Mouse (Mus musculus): ENCODE results near the gene Erc2. TPM values are rescaled to one million over a fixed set of nuclear protein-coding genes. Genes with fewer than 3 reads are reported as not detected.

Erc2 gene
- polyA plus RNA-seq, 1 experiment from 2014 or later: 5.7 TPM

DNA sequence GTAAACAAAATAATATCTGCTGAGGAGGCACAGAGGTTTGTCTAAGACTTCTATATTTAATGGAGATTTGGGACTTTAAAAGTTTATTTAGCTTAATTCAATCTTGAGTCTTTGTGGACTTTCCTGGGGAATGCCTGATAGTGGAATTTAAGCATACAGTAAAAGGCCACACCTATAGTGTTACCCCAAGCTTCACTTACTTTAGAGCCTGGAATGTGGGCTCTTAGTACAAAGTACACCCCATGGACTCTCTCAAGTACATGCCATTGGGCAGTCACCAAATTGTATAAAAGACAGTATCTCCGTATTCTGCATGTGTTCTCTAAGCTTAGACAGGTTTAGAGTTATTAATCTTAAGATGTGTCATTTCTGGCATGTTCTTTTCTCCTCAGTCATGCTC lies 213.1 kb downstream of the Erc2 start:
- Histone ChIP-seq H3K27me3 (ENCODE audit: control insufficient read depth, insufficient read depth, low read length) (no peaks in the 10 kb centered on the region), H3K4me2 (ENCODE audit: low read depth, severe bottlenecking) (no peak overlapping the region), H3K9ac (ENCODE audit: low read length) (no peak overlapping the region), H3K4me3 (ENCODE audit: low read depth, low read length) (no peak overlapping the region), H3K27ac (replicated peaks; ENCODE audit: low read depth, low read length) (no peak overlapping the region), H3K9me3 (ENCODE audit: control insufficient read depth, low read length) (no peaks in the 10 kb centered on the region), H3K4me1 (ENCODE audit: control insufficient read depth, insufficient read depth, low read length) (no peaks in the 10 kb centered on the region), H3K36me3 (ENCODE audit: control insufficient read depth, insufficient read depth, low read length) (no peaks in the 10 kb centered on the region)
- WGBS: 83% methylated on average over 1 of the region's 1 CpGs
- no peak for ATAC-seq (ENCODE audit: insufficient number of reproducible peaks, low FRiP score, low TSS enrichment, low read depth)
- no peak for DNase-seq (ENCODE audit: low spot score)

DNA sequence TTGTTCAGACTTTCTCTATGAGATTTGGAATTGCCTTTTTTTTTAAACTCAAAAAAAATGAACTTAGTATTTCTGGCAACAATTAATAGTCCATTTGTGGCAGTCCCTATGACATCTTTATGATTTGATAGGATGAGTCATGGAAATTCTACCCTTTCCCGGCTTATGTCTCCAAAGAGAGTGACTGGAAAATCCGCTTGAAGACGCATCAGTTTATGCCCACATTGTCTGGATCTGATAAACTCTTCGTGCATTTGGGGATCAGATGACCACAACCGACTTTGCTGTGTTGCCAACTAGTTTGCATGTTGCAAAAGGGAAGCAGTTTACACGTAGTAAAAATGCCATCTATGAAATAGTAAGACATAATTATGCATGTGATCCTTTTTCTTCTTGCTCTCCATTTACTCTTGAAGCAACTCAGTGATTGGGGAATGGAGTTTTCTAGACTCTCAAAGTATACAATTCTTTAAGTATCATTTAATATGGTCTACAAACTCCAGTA lies 215.4 kb downstream of the Erc2 start:
- Histone ChIP-seq H3K9ac (ENCODE audit: low read length) (no peak overlapping the region), H3K4me2 (ENCODE audit: low read depth, severe bottlenecking) (no peak overlapping the region), H3K27ac (replicated peaks; ENCODE audit: low read depth, low read length) (no peak overlapping the region), H3K4me1 (ENCODE audit: control insufficient read depth, insufficient read depth, low read length) (no peaks in the 10 kb centered on the region), H3K36me3 (ENCODE audit: control insufficient read depth, insufficient read depth, low read length) (no peaks in the 10 kb centered on the region), H3K9me3 (ENCODE audit: control insufficient read depth, low read length) (no peaks in the 10 kb centered on the region), H3K4me3 (ENCODE audit: low read depth, low read length) (no peak overlapping the region), H3K27me3 (ENCODE audit: control insufficient read depth, insufficient read depth, low read length) (no peaks in the 10 kb centered on the region)
- DNase-seq (ENCODE audit: low spot score): no peak
- ATAC-seq (ENCODE audit: insufficient number of reproducible peaks, low FRiP score, low TSS enrichment, low read depth): no peak
- 75% methylated on average over 6 of the region's 6 CpGs for WGBS

DNA sequence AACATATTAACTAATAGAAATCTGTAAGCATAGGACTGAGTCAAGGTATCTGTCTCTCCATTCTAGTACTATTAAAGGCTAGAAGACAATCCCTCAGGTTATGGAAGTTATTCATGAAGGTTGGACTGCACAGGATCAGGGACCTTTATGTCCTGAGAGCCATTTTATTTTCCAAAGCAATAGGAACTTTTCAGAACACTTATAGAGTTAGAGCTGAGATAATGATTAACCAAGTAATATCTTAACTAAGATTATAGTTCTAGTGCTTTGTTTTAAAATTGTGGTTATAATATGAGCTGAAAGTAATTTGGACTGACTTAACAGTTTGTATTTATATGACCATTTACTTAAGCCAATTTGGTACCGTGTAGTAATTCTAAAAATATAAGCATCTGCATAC lies 217.9 kb downstream of the Erc2 start:
- no peak for DNase-seq (ENCODE audit: low spot score)
- Histone ChIP-seq H3K36me3 (ENCODE audit: control insufficient read depth, insufficient read depth, low read length) (no peaks in the 10 kb centered on the region), H3K27ac (replicated peaks; ENCODE audit: low read depth, low read length) (no peak overlapping the region), H3K9me3 (ENCODE audit: control insufficient read depth, low read length) (no peaks in the 10 kb centered on the region), H3K4me1 (ENCODE audit: control insufficient read depth, insufficient read depth, low read length) (no peaks in the 10 kb centered on the region), H3K4me2 (ENCODE audit: low read depth, severe bottlenecking) (no peak overlapping the region), H3K4me3 (ENCODE audit: low read depth, low read length) (no peak overlapping the region), H3K27me3 (ENCODE audit: control insufficient read depth, insufficient read depth, low read length) (no peaks in the 10 kb centered on the region), H3K9ac (ENCODE audit: low read length) (no peak overlapping the region)
- 81% methylated on average over 1 of the region's 1 CpGs for whole genome bisulfite sequencing
- ATAC-seq (ENCODE audit: insufficient number of reproducible peaks, low FRiP score, low TSS enrichment, low read depth): no peak

DNA sequence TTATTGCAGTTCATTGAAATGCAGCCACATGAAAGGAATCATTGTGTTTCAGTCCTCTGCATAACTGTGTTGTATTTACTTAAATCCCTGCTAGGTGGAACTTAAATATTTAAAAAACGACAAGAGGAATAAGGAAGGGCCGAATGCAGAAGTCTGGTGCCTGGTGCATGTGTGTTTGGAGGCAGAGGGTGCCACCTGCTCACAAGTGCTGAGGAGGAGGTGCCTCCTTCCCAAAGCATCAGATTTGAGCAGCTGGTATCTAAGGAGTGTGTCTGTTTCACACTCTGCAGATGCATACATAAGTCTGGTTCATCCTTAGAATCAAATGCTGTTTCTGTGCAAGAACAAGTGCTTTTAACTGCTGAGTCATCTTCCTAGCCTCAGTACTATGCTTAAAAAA lies 224.6 kb downstream of the Erc2 start:
- Histone ChIP-seq H3K4me1 (ENCODE audit: control insufficient read depth, insufficient read depth, low read length) (no peaks in the 10 kb centered on the region), H3K9ac (ENCODE audit: low read length) (no peak overlapping the region), H3K4me3 (ENCODE audit: low read depth, low read length) (no peak overlapping the region), H3K9me3 (ENCODE audit: control insufficient read depth, low read length) (no peaks in the 10 kb centered on the region), H3K27ac (replicated peaks; ENCODE audit: low read depth, low read length) (no peak overlapping the region), H3K36me3 (ENCODE audit: control insufficient read depth, insufficient read depth, low read length) (no peaks in the 10 kb centered on the region), H3K4me2 (ENCODE audit: low read depth, severe bottlenecking) (no peak overlapping the region), H3K27me3 (ENCODE audit: control insufficient read depth, insufficient read depth, low read length) (no peaks in the 10 kb centered on the region)
- 77% methylated on average over 2 of the region's 2 CpGs for WGBS
- no peak for ATAC-seq (ENCODE audit: insufficient number of reproducible peaks, low FRiP score, low TSS enrichment, low read depth)
- DNase-seq (ENCODE audit: low spot score): no peak

DNA sequence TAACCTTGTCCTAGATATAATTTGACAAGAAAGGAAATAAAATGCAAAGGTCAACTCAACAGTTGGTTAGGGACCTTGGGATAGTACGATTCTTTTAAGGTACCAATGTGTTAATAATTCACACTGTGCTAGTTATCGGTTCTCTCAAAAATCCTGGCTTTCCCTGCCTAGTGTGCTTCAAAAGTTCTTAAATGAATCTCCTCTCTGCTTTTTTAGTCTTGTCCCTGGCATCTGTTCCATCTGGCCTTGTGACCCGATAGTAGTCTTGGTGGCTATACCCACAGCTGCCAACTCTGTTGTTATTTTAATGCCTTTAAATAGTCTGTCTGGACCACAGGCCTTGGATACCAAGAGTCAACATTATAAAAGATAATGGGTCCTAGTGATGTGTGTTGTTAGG lies 225.1 kb downstream of the Erc2 start:
- H3K9me3 ChIP-seq (ENCODE audit: control insufficient read depth, low read length): no peaks in the 10 kb centered on the region
- H3K27me3 ChIP-seq (ENCODE audit: control insufficient read depth, insufficient read depth, low read length): no peaks in the 10 kb centered on the region
- no peak overlapping the region for H3K27ac ChIP-seq (replicated peaks; ENCODE audit: low read depth, low read length)
- ATAC-seq (ENCODE audit: insufficient number of reproducible peaks, low FRiP score, low TSS enrichment, low read depth) (no peak), DNase-seq (ENCODE audit: low spot score) (no peak)
- no peak overlapping the region for H3K4me2 ChIP-seq (ENCODE audit: low read depth, severe bottlenecking)
- H3K9ac ChIP-seq (ENCODE audit: low read length): no peak overlapping the region
- no peaks in the 10 kb centered on the region for H3K4me1 ChIP-seq (ENCODE audit: control insufficient read depth, insufficient read depth, low read length)
- 85% methylated on average over 3 of the region's 3 CpGs for WGBS
- H3K36me3 ChIP-seq (ENCODE audit: control insufficient read depth, insufficient read depth, low read length): no peaks in the 10 kb centered on the region
- no peak overlapping the region for H3K4me3 ChIP-seq (ENCODE audit: low read depth, low read length)

DNA sequence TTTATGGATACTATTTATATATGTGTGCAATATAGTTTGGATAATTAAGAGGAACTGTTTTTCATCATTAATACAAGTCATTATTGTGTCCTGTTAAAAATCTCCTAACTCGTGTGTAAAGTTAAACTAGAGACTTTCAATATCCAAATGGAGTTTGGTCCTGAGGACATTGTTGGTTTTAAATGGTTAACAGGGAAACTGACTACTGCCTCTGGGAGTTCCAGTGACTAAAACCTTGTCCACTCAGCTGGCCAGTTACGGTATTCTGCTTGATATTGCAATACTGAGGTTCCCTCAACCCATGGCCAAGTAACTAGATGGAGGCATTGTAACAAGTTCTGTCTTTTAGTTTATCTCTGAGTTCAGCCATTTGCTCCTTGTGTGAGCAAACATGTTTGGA lies 229.0 kb downstream of the Erc2 start:
- DNase-seq (ENCODE audit: low spot score) (no peak), ATAC-seq (ENCODE audit: insufficient number of reproducible peaks, low FRiP score, low TSS enrichment, low read depth) (no peak)
- H3K9me3 ChIP-seq (ENCODE audit: control insufficient read depth, low read length): no peaks in the 10 kb centered on the region
- H3K27ac ChIP-seq (replicated peaks; ENCODE audit: low read depth, low read length): no peak overlapping the region
- H3K36me3 ChIP-seq (ENCODE audit: control insufficient read depth, insufficient read depth, low read length): no peaks in the 10 kb centered on the region
- 88% methylated on average over 2 of the region's 2 CpGs for WGBS
- no peak overlapping the region for H3K9ac ChIP-seq (ENCODE audit: low read length)
- no peaks in the 10 kb centered on the region for H3K4me1 ChIP-seq (ENCODE audit: control insufficient read depth, insufficient read depth, low read length)
- H3K4me3 ChIP-seq (ENCODE audit: low read depth, low read length): no peak overlapping the region
- no peak overlapping the region for H3K4me2 ChIP-seq (ENCODE audit: low read depth, severe bottlenecking)
- H3K27me3 ChIP-seq (ENCODE audit: control insufficient read depth, insufficient read depth, low read length): no peaks in the 10 kb centered on the region

DNA sequence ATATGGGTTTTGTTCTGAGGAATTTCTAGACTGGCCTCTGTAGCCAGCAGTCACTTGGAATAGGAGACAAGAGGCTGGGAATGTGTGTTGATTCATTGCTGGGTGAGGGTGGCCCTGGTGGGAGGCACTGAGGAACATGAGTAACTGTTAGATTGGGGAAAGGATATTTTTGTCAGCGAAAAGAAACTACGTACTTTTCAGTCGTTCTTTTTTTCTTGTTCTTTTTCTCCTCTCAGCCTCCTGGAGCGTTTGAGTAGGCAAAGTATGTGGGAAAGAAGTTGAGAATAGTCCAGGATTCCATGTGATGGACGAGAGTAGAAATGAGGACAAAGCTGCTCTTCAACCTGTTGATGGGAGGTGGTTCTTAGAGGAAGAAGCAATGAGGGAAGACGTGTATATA lies 230.4 kb downstream of the Erc2 start:
- 87% methylated on average over 6 of the region's 6 CpGs for WGBS
- Histone ChIP-seq H3K4me2 (ENCODE audit: low read depth, severe bottlenecking) (no peak overlapping the region), H3K4me1 (ENCODE audit: control insufficient read depth, insufficient read depth, low read length) (no peaks in the 10 kb centered on the region), H3K4me3 (ENCODE audit: low read depth, low read length) (no peak overlapping the region), H3K27ac (replicated peaks; ENCODE audit: low read depth, low read length) (no peak overlapping the region), H3K9me3 (ENCODE audit: control insufficient read depth, low read length) (no peaks in the 10 kb centered on the region), H3K27me3 (ENCODE audit: control insufficient read depth, insufficient read depth, low read length) (no peaks in the 10 kb centered on the region), H3K36me3 (ENCODE audit: control insufficient read depth, insufficient read depth, low read length) (no peaks in the 10 kb centered on the region), H3K9ac (ENCODE audit: low read length) (no peak overlapping the region)
- DNase-seq (ENCODE audit: low spot score): no peak
- no peak for ATAC-seq (ENCODE audit: insufficient number of reproducible peaks, low FRiP score, low TSS enrichment, low read depth)

DNA sequence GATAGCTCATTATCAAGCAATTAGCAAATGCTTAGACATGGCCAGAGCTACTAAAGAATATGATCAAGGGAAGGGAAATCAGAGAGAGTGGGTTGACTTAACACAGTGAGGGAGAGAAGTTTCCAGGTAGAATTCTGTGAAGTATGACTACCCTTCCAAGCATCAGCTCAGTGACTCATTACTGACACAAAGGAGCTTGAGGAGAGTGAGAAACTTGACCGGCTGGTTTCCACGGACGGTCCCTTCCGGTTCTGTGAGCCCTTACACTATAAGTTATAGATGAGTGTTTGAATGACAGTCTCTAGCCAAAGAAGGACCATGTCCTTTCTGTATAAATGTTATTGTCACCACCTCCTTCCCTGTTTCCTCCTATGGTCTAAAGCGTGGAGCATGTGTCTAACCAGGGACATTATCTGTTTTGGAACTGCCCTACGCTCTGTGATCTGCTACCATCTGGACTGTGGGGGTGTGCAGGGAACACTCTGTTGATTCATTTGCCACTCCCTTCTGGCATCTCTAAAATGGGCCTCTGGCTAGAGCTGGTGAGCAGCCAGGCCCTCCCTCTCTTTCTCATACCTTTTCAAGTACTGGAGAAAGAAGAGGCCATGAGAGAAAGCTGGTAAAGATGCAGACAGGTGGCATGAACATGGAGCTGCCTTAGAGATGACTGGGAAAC lies 238.3 kb downstream of the Erc2 start:
- Histone ChIP-seq H3K9me3 (ENCODE audit: control insufficient read depth, low read length) (no peaks in the 10 kb centered on the region), H3K27ac (replicated peaks; ENCODE audit: low read depth, low read length) (no peak overlapping the region), H3K36me3 (ENCODE audit: control insufficient read depth, insufficient read depth, low read length) (no peaks in the 10 kb centered on the region), H3K4me1 (ENCODE audit: control insufficient read depth, insufficient read depth, low read length) (no peaks in the 10 kb centered on the region), H3K4me3 (ENCODE audit: low read depth, low read length) (no peak overlapping the region), H3K27me3 (ENCODE audit: control insufficient read depth, insufficient read depth, low read length) (no peaks in the 10 kb centered on the region), H3K4me2 (ENCODE audit: low read depth, severe bottlenecking) (no peak overlapping the region), H3K9ac (ENCODE audit: low read length) (no peak overlapping the region)
- ATAC-seq (ENCODE audit: insufficient number of reproducible peaks, low FRiP score, low TSS enrichment, low read depth): no peak
- WGBS: 95% methylated on average over 6 of the region's 6 CpGs
- DNase-seq (ENCODE audit: low spot score): no peak

DNA sequence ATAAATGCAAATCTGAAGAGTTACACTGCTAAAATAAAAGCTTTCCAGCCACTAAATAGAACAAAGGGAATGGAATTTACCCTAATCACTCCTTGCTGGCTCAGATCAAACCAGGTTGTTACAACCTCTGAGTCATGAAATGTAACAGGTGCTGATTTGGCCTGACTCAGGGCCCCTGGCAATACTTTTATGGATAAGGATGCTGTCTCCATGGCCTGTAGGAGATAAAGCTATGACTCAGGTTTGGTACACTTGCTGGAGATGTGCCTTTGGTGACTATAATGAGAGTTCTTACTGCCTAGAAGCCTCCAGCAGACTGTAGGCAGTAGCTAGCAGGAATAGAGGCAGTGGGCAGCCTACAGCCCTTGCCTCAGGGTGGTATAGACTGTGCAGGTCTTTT lies 240.1 kb downstream of the Erc2 start:
- ATAC-seq (ENCODE audit: insufficient number of reproducible peaks, low FRiP score, low TSS enrichment, low read depth) (no peak), DNase-seq (ENCODE audit: low spot score) (no peak)
- H3K4me3 ChIP-seq (ENCODE audit: low read depth, low read length): no peak overlapping the region
- no peak overlapping the region for H3K9ac ChIP-seq (ENCODE audit: low read length)
- H3K4me2 ChIP-seq (ENCODE audit: low read depth, severe bottlenecking): no peak overlapping the region
- no peak overlapping the region for H3K27ac ChIP-seq (replicated peaks; ENCODE audit: low read depth, low read length)
- no peaks in the 10 kb centered on the region for H3K36me3 ChIP-seq (ENCODE audit: control insufficient read depth, insufficient read depth, low read length)
- no peaks in the 10 kb centered on the region for H3K27me3 ChIP-seq (ENCODE audit: control insufficient read depth, insufficient read depth, low read length)
- no peaks in the 10 kb centered on the region for H3K4me1 ChIP-seq (ENCODE audit: control insufficient read depth, insufficient read depth, low read length)
- no peaks in the 10 kb centered on the region for H3K9me3 ChIP-seq (ENCODE audit: control insufficient read depth, low read length)
